Mouse (Mus musculus): Measurements from ENCODE around the gene Cald1. TPM values are rescaled to one million over a fixed set of nuclear protein-coding genes. Genes with fewer than 3 reads are reported as not detected.

The Cald1 gene
- total RNA-seq, 2 experiments from 2014 or later, result 0.26 to 1.2 TPM

DNA sequence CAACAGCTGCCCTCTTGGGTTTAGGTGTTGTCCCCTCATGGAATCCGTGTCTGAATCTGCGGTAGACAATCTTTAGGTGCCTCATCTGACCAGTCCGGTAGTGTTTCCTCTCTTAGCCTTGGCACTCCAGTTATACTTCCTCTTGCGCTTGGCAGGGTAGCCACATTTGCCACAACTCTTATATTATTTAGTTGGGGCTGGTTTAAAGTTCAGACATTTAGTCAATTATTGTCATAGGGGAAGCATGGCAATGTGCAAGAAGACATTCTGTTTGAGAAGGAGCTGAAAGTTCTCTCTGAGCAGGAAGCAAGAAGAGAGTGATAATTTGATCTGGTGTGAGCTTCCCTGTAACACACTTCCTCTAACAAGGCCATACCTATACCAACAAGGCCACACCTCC lies 212.4 kb downstream of the Cald1 start:
- no peak for ATAC-seq (replicated peaks; ENCODE audit: low FRiP score, poor library complexity, severe bottlenecking)

DNA sequence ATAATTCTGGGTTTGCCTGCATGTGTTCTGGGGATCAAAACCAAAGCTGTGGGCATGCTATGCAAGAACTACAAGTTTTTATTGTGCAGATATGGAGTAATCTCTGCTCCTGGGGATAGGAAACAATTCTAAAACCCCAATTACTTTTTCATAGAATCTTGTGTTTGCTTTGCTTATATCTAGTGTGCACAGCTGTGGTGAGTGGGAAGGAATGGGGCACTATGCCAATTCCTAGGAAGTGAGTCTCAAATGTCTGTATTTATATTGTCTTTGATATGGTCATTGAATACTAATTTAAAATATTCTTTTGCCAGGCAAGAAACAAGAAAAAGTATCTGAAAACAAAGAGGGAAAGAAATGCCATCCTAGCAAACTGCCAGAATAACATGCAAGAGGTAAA lies 226.1 kb downstream of the Cald1 start:
- ATAC-seq (replicated peaks; ENCODE audit: low FRiP score, poor library complexity, severe bottlenecking), result no peak

Other genes starting within 250 kb of the Cald1 start
- not detected in 2 replicates for gene Akr1b8, start 244.4 kb upstream of the Cald1 start, total RNA-seq (2015; ENCODE audit: low replicate concordance)
- not detected in 2 replicates for gene Akr1b8, start 244.4 kb upstream of the Cald1 start, total RNA-seq (2017; ENCODE audit: low replicate concordance)
- 8.2 and 10.2 TPM in 2 replicates for gene Akr1b10, start 214.3 kb upstream of the Cald1 start, total RNA-seq (2015; ENCODE audit: low replicate concordance)
- 3.5 and 7.1 TPM in 2 replicates for gene Akr1b10, start 214.3 kb upstream of the Cald1 start, total RNA-seq (2017; ENCODE audit: low replicate concordance)
- gene Akr1b7, start 186.2 kb upstream of the Cald1 start, total RNA-seq (2015; ENCODE audit: low replicate concordance), result 1.3 TPM in 1 of 2 replicates, not detected in the other
- not detected in 2 replicates for gene Akr1b7, start 186.2 kb upstream of the Cald1 start, total RNA-seq (2017; ENCODE audit: low replicate concordance)
- 601 and 720 TPM in 2 replicates for gene Bpgm, start 122.3 kb upstream of the Cald1 start, total RNA-seq (2015; ENCODE audit: low replicate concordance)
- 1,621 and 2,086 TPM in 2 replicates for gene Bpgm, start 122.3 kb upstream of the Cald1 start, total RNA-seq (2017; ENCODE audit: low replicate concordance)
- 1.2 and 4.4 TPM in 2 replicates for gene Agbl3, start 181.9 kb downstream of the Cald1 start, total RNA-seq (2015; ENCODE audit: low replicate concordance)
- 2.0 and 4.6 TPM in 2 replicates for gene Agbl3, start 181.9 kb downstream of the Cald1 start, total RNA-seq (2017; ENCODE audit: low replicate concordance)

Data from erythroblast, adult 5-6 weeks (primary cell).